Mouse (Mus musculus): ENCODE measurements at regions not wholly inside any gene's neighbourhood (a gene's known extent, or its start where the extent isn't known, plus 50 kb on each side); places are given as distances from the start of the nearest gene placed in this dataset.

GRCm38 (mm10) chr5:64647417-64648125, 155.6 kb upstream of the Klf3 start:
- DNase-seq (ENCODE audit: inconsistent ontology term): peak; percentile 90

DNA sequence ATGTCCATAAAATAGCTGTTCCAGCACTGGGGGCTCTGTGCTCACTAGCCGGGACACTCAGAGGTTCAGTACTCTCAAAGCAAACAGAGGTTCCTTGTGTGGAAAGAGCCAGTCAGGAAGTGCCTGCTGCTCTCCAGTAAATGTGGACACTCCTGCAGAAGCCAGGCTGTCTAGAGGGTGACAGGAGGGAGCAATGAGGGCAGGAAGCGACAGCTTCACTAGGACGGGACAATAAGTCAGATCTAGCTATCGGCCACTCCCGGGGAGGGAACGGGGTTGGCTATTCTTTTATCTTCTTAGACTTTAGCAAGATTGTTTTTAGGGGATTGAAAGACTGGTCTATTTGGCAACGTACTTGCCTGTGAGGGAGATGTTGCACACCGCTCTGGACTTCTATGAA, 154.7 kb upstream of the Klf3 start:
- peak; percentile 35 for DNase-seq (ENCODE audit: inconsistent ontology term)

- DNase-seq (ENCODE audit: inconsistent ontology term): no peak
These were observed 151.8 kb upstream of the Klf3 start for GRCm38 (mm10) chr5:64651407-64651806.

- no peak for DNase-seq (ENCODE audit: inconsistent ontology term)
These were observed 149.4 kb upstream of the Klf3 start for GRCm38 (mm10) chr5:64653764-64654163.

DNA sequence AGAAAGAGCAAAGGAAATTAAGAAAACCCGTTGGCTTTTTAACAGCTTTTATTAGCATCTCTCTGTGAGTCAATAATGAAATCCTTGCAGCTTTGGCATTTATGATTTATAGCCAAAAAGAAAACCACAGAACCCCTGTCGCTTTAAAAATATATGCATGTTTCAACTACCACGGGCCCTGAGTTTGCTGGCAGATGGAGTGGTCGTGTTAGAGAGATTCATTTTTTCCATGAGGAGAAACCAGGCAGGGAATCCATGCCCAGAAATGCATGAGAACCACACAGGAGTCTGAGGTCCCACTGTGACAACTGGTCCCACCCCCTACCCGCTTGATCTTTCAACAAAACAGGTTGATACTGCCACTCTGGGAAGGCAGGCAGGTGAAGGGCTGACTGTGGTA, 147.9 kb upstream of the Klf3 start:
- DNase-seq (ENCODE audit: inconsistent ontology term): no peak

DNA sequence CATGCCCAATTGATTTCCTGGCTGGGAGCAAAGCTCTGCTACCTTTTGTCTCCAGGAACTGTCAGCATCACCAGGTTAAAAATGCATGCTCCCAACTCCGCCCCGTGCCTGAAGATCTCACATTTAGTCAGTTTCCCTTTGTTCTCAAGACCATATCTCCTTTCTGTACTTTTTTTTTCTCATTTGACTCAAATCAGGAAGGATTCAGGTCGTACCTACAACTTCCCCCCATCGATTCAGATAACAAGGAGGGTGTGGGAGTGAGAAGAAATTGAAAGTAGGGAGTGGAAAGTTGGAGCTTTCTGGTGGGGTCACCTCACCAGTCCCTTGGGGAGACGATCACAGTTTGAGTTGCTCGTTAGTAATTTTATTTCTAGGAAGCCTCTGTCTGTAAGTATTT, 141.2 kb upstream of the Klf3 start:
- DNase-seq (ENCODE audit: inconsistent ontology term): no peak

DNA sequence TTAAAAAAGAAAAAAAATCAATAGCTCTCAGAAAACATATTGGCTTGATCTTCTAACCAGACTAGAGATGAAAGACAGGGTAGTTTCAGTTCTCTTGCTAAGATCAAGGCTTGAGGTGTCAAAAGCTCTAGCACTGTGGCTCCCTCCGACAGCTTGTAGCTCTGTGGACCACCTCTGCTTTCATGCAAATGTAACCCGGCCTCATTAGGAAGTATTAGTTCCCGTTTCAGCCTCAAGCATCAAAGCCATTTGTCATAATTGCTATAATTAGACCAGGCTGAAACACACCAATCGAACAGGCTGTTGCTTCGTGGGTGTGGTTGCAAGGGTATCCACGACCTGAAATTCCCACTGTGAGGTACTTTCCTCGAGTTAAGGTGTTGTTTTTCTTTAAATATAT, 140.7 kb upstream of the Klf3 start:
- DNase-seq (ENCODE audit: inconsistent ontology term): peak; percentile 24

- no peak for DNase-seq (ENCODE audit: inconsistent ontology term)
These were observed 139.4 kb upstream of the Klf3 start for GRCm38 (mm10) chr5:64663766-64664165.

DNA sequence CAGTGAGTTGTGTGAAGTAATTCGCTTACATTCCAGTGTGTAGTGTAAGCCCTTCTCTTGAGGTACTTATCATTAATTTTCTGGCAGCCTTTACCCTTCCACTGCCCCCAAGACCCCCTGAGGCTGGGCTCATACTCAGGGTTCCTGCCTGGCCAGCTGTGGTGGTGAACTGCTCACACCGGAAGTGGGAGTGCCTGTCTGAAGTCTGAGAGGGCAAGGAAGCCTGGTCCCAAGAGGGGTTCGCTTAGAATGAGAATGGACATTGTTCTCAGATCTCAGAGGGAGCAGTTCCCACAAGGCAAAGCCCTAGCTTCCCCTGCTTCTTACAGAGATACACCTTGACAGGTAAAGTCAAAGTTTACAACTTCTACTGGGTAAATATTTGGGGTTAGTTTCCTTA, 138.1 kb upstream of the Klf3 start:
- no peak for DNase-seq (ENCODE audit: inconsistent ontology term)

- DNase-seq (ENCODE audit: inconsistent ontology term): no peak
These were observed 136.9 kb upstream of the Klf3 start for GRCm38 (mm10) chr5:64666256-64666655.

- DNase-seq (ENCODE audit: inconsistent ontology term): no peak
These were observed 136.1 kb upstream of the Klf3 start for GRCm38 (mm10) chr5:64667053-64667452.

DNA sequence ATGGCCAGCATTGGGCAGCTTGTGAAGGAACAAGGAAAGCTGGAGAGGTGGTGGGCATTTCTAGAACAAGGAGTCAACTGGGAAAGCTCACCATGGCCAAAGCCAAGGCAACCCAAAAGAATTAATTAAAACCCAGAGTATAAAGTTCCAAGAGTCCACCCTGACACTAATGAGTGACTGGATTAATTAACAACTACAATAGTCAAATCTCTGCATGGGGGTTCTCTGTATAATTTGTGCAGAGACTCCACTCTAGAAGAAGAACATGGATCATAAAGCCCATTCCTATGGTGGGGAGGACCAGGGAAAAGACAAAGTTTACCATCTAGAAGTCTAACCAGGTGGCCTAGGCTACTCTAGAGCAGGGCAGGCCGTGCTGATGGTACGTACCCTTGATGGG, 129.3 kb upstream of the Klf3 start:
- no peak for DNase-seq (ENCODE audit: inconsistent ontology term)

DNA sequence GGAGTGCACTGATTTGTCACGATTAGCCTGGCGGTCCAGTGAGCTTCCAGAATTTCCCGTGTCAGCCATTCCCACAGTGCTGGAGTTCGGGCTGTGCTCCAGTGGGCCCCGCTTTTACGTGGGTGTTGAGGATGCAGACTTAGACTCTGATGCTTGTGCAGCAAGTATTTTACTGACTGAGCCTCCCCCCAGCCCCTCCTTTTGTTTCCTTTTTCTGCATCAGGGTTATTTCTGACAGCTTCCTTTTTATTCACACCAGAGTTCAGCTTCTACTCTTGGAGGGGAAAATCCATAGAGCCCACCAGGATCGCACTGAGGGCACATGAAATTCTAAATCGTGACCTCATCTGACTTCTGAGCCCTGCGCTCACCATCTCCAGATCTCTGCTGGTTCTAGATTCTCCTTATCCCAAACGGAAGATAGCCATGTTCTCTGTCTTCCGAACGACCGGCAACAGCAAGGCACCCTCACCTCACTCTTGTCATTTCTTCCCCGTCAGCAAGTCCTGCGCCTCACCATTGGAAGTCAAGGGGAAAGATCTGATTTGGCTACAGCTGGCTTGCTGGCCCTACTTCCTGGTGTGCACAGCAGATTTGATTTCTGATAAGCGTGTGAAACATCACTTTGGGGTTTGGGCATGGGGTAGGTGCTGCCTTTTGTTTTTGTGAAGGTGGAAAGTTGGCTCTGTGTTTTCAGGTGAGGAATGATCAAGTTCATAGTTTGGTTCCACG, 126.8 kb upstream of the Klf3 start:
- DNase-seq (ENCODE audit: inconsistent ontology term): no peak

- no peak for DNase-seq (ENCODE audit: inconsistent ontology term)
These were observed 126.1 kb upstream of the Klf3 start for GRCm38 (mm10) chr5:64676946-64677588.

- DNase-seq (ENCODE audit: inconsistent ontology term): no peak
These were observed 124.5 kb upstream of the Klf3 start for GRCm38 (mm10) chr5:64678706-64679105.

DNA sequence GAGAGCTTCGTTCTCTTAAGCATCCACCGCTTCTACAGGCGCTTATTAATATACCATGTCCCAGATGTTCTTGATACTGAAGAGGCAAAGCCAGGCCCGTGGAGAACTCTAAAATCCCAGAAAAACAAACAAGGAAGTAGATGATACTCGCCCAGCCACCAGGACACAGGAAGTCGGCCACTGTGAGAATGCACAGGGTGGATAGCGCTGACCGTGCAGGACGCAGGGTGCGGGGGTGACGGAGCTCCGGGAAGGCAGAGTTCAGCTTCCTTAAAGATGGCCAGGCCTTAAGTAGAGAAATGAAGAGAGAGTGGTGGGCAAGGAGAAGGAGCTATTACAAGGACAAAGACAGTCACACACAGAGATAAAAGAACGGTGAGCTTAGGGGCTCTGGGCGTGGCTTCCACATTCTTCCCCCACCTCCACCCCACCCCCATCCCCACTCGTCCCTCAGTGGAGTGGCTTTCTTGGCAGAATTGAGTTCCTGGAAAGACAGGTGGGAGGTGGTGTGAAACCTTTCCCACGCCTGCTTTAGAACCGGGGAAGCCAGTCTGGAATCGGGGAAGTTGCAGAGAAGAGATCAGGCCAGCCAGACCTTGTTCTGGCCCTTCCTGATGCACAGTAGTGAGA, 123.1 kb upstream of the Klf3 start:
- DNase-seq (ENCODE audit: inconsistent ontology term): no peak

- no peak for DNase-seq (ENCODE audit: inconsistent ontology term)
These were observed 122.0 kb upstream of the Klf3 start for GRCm38 (mm10) chr5:64681161-64681560.

- DNase-seq (ENCODE audit: inconsistent ontology term): no peak
These were observed 120.8 kb upstream of the Klf3 start for GRCm38 (mm10) chr5:64682326-64682845.

GRCm38 (mm10) chr5:64683419-64683818, 119.8 kb upstream of the Klf3 start:
- DNase-seq (ENCODE audit: inconsistent ontology term): no peak

GRCm38 (mm10) chr5:64684275-64684674, 118.9 kb upstream of the Klf3 start:
- DNase-seq (ENCODE audit: inconsistent ontology term): no peak

DNA sequence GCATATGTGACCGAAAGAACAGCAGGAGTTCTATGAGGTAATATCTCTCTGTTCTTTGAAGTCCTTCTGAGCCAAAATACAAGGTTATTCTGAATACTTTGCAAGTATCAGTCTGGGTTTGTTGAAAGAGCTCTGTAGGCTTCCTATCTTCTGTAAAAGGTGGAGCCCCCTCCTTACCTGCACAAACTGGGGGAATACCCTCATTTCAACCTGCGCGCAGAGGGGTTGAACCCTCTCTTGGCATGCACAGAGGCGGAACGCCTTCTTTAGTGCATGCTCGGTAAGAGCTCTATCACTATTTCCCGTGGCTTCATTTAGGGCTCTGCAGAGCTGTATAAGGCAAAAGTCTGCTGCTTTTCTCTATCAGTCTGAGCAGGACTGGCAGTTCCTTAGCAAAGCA, 113.0 kb upstream of the Klf3 start:
- no peak for DNase-seq (ENCODE audit: inconsistent ontology term)

GRCm38 (mm10) chr5:64691406-64692100, 111.6 kb upstream of the Klf3 start:
- DNase-seq (ENCODE audit: inconsistent ontology term): no peak

Data from Muller cell, postnatal 12 days (primary cell).